9 mouse cellular contexts compared by ENCODE assay signal in the genomic region with DNA sequence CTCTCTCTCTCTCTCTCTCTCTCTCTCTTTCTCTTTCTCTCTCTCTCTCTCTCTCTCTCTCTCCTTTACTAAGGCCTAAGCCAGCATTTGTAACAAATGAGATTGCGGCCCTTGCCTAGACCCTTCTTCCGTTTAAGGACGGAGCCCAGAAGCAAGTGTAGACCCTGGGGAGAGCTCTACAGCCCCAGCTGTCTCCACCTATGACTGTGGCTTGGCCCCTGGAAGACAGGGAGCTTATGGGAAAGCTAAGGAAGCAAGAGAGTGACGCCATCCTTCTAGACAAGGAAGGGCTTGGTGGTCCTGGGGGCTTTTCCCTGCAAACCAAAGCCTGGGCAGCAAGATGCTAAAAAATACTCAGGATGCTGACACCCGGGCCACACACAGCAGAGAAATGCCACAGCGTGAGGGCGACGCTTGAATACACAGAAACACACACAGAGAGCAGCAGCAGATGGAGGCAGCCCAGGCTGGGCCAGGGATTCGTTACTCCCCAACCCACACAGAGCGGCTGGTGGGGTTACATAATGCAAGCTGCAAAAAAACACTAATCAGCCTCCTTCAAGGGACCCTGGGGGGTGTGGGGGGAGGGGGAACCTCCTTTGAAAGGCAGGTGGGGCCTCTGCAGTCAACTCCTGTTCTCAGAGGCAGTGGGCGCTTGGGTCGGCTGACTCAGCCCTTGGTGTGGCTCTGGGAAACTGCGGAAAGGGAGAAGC.
A peak's percentile ranks its signal among the peaks of the same experiment; 100 is the strongest.
DNase-seq lines count a peak whose midpoint lies in the region; ATAC-seq and TF ChIP-seq lines count a peak whose summit lies in the region.
"Had no signal": no experiment of that assay in that cellular context is flagged by ENCODE, and none has a peak within 500 bp of the region (broad histone marks: within the 10 kb centered on the region; RNA-seq: fewer than 3 reads in every experiment).

No protein-coding gene starts in this region.

- H3K4me3 ChIP-seq in cerebellum, adult 2 months (replicated peaks; ENCODE audit: insufficient read depth, low read depth, low read length), result no peak overlapping the region
- no peak overlapping the region for H3K4me3 ChIP-seq in forebrain, embryonic 12.5 days (replicated peaks)
- no peak overlapping the region for H3K4me3 ChIP-seq in olfactory bulb, adult 2 months (ENCODE audit: insufficient read depth, low read depth, low read length)
- H3K4me3 ChIP-seq in kidney, adult 2 months (ENCODE audit: insufficient read depth, low read depth, low read length), result no peak overlapping the region
- H3K4me3 ChIP-seq: liver, embryonic 13.5 days had no signal

- H3K27me3 ChIP-seq in cerebellum, adult 2 months (ENCODE audit: control insufficient read depth, insufficient read depth, low read length), result no peaks in the 10 kb centered on the region
- H3K27me3 ChIP-seq in forebrain, embryonic 12.5 days, result 0 out of 2 replicates have a peak, but pooled peaks cover 6% of the 10 kb centered on the region
- no peaks in the 10 kb centered on the region for H3K27me3 ChIP-seq in kidney, adult 2 months (replicated peaks; ENCODE audit: control insufficient read depth, insufficient read depth, low read length)

- no peaks in the 10 kb centered on the region for H3K36me3 ChIP-seq in forebrain, embryonic 12.5 days (replicated peaks)
- no peaks in the 10 kb centered on the region for H3K36me3 ChIP-seq in kidney, adult 2 months (ENCODE audit: control insufficient read depth, insufficient read depth, low read length)
- H3K36me3 ChIP-seq: liver, embryonic 13.5 days had no signal

- ATAC-seq in forebrain, embryonic 12.5 days (ENCODE audit: low FRiP score), result peak; percentile 72; the same call in 1 of the 2 replicates
- no peak for ATAC-seq in CD4-positive, CD25-positive, alpha-beta regulatory T cell, adult 4 months

- no peaks in the 10 kb centered on the region for H3K9me3 ChIP-seq in forebrain, embryonic 12.5 days
- H3K9me3 ChIP-seq: liver, embryonic 13.5 days had no signal

- peak; percentile 81 to 86 for DNase-seq in cerebellum, adult 2 months
- peak; percentile 53 for DNase-seq in layer of hippocampus, adult 9-10 months (ENCODE audit: low spot score)
- DNase-seq in urinary bladder, postnatal 4 days (ENCODE audit: low spot score in 2 of 2), result no peak
- DNase-seq in kidney, adult 2 months, result no peak
- DNase-seq: heart, adult 18-20 months; liver, embryonic 13.5 days had no signal

- peaks cover 15% of the 10 kb centered on the region; the same call in 1 of the 2 replicates for H3K4me1 ChIP-seq in cerebellum, adult 2 months (ENCODE audit: control insufficient read depth, insufficient read depth, low read length)
- H3K4me1 ChIP-seq in forebrain, embryonic 12.5 days, result peaks cover 22% of the 10 kb centered on the region
- H3K4me1 ChIP-seq in olfactory bulb, adult 2 months (ENCODE audit: control insufficient read depth, insufficient read depth, low read length), result peaks cover 32% of the 10 kb centered on the region
- H3K4me1 ChIP-seq in kidney, adult 2 months (ENCODE audit: control insufficient read depth, insufficient read depth, low read length), result no peaks in the 10 kb centered on the region
- H3K4me1 ChIP-seq: liver, embryonic 13.5 days had no signal

- TF ChIP-seq POLR2A in cerebellum, adult 2 months (IDR thresholded peaks at IDR 0.05; ENCODE audit: borderline replicate concordance, insufficient read depth, low read length), result peak; percentile 49; the same call in 1 of the 2 replicates
- TF ChIP-seq POLR2A in olfactory bulb, adult 2 months (IDR thresholded peaks at IDR 0.05; ENCODE audit: insufficient read depth, low read depth, low read length), result no peak
- no peak for TF ChIP-seq POLR2A in kidney, adult 2 months (IDR thresholded peaks at IDR 0.05; ENCODE audit: low read depth, low read length)

- no peak; the same call in 1 of the 2 replicates for TF ChIP-seq CTCF in cerebellum, adult 2 months (IDR thresholded peaks at IDR 0.05; ENCODE audit: borderline replicate concordance, insufficient read depth, low read depth, low read length)
- no peak for TF ChIP-seq CTCF in olfactory bulb, adult 2 months (IDR thresholded peaks at IDR 0.05; ENCODE audit: insufficient read depth, low read depth, low read length)
- TF ChIP-seq CTCF in kidney, adult 2 months (conservative IDR thresholded peaks at IDR 0.05; ENCODE audit: insufficient read depth, insufficient read length, low read depth, low read length), result no peak

- 9% methylated on average over 13 of the region's 13 CpGs for WGBS in cerebellum, adult 2 months
- 8% methylated on average over 13 of the region's 13 CpGs for WGBS in forebrain, embryonic 12.5 days
- WGBS in olfactory bulb, adult 2 months, result 10% methylated on average over 13 of the region's 13 CpGs
- 31% methylated on average over 13 of the region's 13 CpGs for WGBS in kidney, adult 2 months

- peak overlapping the region; percentile 36 for H3K9ac ChIP-seq in forebrain, embryonic 12.5 days
- H3K9ac ChIP-seq: liver, embryonic 13.5 days had no signal

- peak overlapping the region; percentile 6; the same call in 1 of the 2 replicates for H3K4me2 ChIP-seq in forebrain, embryonic 12.5 days
- H3K4me2 ChIP-seq: liver, embryonic 13.5 days had no signal

- H3K27ac ChIP-seq in cerebellum, adult 2 months (ENCODE audit: insufficient read depth, low read length), result peak overlapping the region; percentile 95
- H3K27ac ChIP-seq in forebrain, embryonic 12.5 days, result peak overlapping the region; percentile 68
- H3K27ac ChIP-seq in olfactory bulb, adult 2 months (ENCODE audit: insufficient read depth, low read depth, low read length), result peak overlapping the region; percentile 96
- no peak overlapping the region for H3K27ac ChIP-seq in kidney, adult 2 months (ENCODE audit: insufficient read depth, low read depth, low read length)
- H3K27ac ChIP-seq: liver, embryonic 13.5 days had no signal

Comparison
In these comparisons a context has a peak if more than half of its experiments do, and no peak if none do; other contexts are left out.
1. DNase-seq: peak in cerebellum, adult 2 months (2 of 2) and layer of hippocampus, adult 9-10 months (single experiment); none in urinary bladder, postnatal 4 days (0 of 2) and kidney, adult 2 months (single experiment).